Mouse (Mus musculus): ENCODE measurements at regions not wholly inside any gene's neighbourhood (a gene's known extent, or its start where the extent isn't known, plus 50 kb on each side); places are given as distances from the start of the nearest gene placed in this dataset.
A peak's percentile ranks its signal among the peaks of the same experiment; 100 is the strongest.
"Not testable (repeated sequence)": the region's sequence is repeated elsewhere in the genome, so short reads cannot be mapped to it uniquely, and the experiment has no call there.

DNA sequence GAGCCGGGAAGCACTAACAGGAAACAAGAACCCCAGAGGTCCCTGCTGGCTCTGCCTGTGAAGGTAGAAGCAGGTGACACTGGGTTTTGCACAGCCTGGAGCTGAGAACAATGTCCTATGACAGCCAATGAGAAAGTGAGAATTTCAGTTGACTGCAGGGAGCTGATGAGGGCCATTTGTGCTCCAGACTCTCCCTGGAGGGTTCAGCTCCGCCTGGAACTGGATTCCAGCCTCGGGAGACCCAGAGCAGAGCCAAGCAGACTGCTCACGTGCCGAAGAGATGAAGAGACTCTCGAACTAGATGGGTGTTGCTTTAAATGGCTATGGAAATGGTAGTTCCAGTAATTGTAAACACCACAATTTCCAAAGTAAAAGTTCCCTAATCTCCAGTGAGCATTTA lies 93.5 kb downstream of the Cand1 start:
- ATAC-seq (replicated peaks in 1 of 2; ENCODE audit: insufficient read depth in 1 of 2, low FRiP score in 2 of 2, low TSS enrichment in 1 of 2, low read depth in 1 of 2, poor library complexity in 2 of 2, severe bottlenecking in 2 of 2), result no peak

DNA sequence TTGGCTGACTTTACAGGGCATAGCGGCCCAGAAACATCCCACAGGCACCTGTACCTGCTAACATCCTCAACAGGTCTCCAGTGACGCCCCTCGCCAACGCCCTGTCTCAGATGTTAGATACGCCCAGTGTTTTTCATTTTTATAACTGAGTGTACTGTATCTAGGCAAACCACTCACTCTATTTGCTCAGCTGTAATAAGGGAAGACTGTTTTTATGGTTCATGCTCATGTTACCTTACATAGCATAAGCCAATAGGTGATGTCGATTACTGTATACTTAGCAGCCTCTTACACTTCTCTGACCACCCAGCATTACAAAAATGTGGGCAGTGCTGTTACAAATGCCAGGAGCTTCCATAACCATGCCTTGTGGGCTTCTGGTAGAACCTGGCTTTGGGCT lies 97.0 kb downstream of the Cand1 start:
- no peak for ATAC-seq (replicated peaks in 1 of 2; ENCODE audit: insufficient read depth in 1 of 2, low FRiP score in 2 of 2, low TSS enrichment in 1 of 2, low read depth in 1 of 2, poor library complexity in 2 of 2, severe bottlenecking in 2 of 2)

DNA sequence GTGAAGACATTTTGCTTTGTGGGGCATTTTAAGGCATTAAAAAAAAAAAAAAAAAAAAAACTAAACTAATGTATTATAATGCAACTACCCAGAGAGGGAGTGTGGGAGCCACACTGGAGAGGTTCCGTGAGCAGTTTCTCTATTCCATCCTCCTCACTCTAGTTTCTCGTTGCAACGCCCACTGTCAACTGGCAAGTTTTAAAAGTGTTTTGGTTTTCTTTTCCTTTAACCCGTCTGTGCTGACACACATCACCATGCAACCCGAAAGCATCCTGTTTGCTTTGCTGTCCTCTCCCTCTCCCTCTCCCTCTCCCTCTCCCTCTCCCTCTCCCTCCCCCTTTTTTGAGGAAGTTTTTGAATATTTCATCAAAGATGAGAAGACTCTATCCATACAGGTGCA lies 97.5 kb downstream of the Cand1 start:
- ATAC-seq (replicated peaks in 1 of 2; ENCODE audit: insufficient read depth in 1 of 2, low FRiP score in 2 of 2, low TSS enrichment in 1 of 2, low read depth in 1 of 2, poor library complexity in 2 of 2, severe bottlenecking in 2 of 2), result peak in 1 of 2 experiments; percentile 17; a peak in 1 of 4 replicates

DNA sequence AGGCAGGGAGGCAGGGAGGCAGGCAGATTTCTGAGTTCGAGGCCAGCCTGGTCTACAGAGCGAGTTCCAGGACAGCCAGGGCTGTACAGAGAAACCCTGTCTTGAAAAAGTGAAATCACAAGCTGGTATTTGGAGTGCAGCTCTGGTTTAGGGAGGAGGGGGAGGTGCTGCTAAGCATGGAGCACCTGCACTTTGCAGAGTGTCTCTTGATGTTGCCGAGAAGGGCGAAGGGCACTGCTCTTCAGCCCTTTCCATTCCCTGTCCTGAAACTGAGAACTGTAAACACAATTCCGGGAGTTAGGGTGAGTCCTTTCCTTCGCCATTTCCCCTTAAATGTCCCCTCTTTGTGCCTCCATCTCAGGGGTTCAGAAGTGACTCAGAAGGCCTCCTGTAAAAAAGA lies 101.6 kb downstream of the Cand1 start:
- ATAC-seq (replicated peaks in 1 of 2; ENCODE audit: insufficient read depth in 1 of 2, low FRiP score in 2 of 2, low TSS enrichment in 1 of 2, low read depth in 1 of 2, poor library complexity in 2 of 2, severe bottlenecking in 2 of 2), result no peak

DNA sequence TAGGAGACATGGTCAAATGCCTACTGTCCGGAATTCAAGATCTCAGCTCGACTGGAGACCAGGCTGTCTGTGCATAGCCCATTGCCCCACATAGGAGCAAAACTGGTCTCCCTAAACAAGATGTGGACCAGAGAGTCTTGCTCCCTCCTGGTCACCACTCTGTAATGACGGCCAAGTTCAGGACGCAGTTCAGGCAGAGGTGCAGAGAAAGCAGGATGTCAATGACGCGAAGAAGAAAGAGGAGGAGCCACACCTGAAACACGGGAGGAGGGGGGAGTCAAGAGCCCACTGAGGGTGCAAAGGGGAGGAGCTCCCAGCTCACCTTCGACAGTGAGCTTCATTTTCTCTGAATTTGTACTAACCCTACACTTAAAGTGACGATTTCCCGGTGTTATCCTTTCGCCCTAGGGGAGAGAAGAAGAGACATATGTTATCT lies 104.3 kb downstream of the Cand1 start:
- no peak for ATAC-seq (replicated peaks in 1 of 2; ENCODE audit: insufficient read depth in 1 of 2, low FRiP score in 2 of 2, low TSS enrichment in 1 of 2, low read depth in 1 of 2, poor library complexity in 2 of 2, severe bottlenecking in 2 of 2)

DNA sequence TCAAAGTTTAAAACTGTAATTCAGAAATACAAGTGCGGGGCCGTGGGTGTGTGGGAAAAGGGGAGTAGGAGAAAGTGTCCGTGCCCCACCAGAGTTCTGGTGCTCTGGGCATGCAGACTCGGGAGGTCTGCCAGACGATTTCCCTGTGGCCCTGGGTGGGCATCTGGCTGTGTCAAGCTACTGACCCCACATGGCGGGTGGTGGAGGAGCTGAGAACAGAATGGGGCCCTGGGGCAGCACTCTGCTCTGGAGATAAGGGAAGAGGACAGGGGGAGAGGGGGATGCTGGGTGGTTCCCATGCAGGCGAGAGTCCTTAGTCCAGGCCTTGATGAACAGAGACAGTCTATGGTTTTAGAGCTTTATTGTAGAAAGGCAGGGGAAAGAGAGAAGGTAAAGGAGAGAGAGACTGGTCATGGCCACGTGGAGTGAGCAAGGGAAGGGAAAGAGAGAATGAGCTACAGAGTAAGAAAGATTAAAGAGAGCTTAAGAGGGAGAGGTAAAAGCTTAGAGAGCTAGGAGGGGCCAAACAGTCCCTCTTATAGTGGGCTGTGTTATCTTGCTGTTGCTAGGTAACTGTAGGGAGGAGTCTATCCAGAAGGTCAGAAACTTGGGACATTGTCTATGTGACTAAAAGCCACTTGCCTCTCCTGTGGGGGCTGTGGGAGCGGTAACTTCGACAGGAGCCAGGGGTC lies 104.9 kb downstream of the Cand1 start:
- ATAC-seq (replicated peaks in 1 of 2; ENCODE audit: insufficient read depth in 1 of 2, low FRiP score in 2 of 2, low TSS enrichment in 1 of 2, low read depth in 1 of 2, poor library complexity in 2 of 2, severe bottlenecking in 2 of 2), result no peak

DNA sequence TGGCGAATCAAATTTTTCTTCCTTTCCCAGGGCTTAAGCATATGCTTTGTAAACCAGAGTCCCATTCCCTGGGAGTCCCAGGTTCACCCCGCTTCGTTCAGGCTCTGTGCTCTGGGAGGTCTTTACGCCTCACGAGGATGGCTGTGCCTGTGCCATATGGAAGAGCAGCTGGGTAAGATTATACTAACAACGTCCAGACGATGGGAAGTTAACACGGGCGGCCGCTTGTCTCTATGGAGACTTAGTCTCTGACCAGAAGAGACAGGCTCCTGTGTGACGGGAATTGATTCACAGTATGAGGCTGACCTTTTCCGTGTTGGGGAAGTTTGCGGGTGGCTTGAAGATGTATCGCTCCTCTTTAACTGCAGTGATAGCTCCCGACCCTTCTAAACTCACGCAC lies 107.9 kb downstream of the Cand1 start:
- no peak for ATAC-seq (replicated peaks in 1 of 2; ENCODE audit: insufficient read depth in 1 of 2, low FRiP score in 2 of 2, low TSS enrichment in 1 of 2, low read depth in 1 of 2, poor library complexity in 2 of 2, severe bottlenecking in 2 of 2)

DNA sequence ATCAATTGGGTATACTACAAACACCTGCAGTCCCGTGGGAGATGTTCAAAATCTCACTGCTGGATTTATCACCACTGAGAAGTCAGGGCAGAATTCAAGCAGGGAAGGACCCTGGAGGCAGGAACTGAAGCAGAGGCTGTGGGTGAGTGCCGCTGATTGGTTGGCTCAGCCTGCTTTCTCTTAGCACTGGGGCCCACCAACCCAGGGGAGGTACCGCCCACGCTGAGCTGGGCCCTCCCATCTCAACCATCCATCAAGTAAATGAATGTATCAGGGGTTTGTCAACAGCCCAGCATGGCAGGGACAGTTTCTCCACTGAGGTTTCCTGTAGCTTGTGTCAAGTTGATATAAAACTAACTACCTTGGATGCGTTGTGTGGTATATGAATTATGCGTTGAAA lies 109.2 kb downstream of the Cand1 start:
- no peak for ATAC-seq (replicated peaks in 1 of 2; ENCODE audit: insufficient read depth in 1 of 2, low FRiP score in 2 of 2, low TSS enrichment in 1 of 2, low read depth in 1 of 2, poor library complexity in 2 of 2, severe bottlenecking in 2 of 2)

DNA sequence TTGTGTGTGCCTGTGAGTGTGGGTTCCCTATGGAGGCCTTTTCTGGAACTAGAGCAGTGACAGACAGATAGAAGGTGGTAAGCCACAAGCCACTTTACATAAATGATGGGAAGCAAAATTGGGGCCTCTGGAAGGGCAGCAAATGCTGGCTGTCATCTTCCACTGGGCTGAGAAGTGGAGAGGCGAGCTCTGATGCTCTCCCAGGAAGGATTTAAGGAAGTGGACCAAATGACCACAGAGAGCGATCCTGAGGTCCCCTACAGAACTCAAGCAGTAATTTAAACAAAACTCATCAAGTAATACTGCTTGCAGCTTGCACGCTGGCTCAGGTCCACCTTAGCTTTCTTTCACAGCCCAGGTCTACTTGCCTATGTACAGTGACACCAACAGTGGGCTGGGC lies 111.8 kb downstream of the Cand1 start:
- no peak for ATAC-seq (replicated peaks in 1 of 2; ENCODE audit: insufficient read depth in 1 of 2, low FRiP score in 2 of 2, low TSS enrichment in 1 of 2, low read depth in 1 of 2, poor library complexity in 2 of 2, severe bottlenecking in 2 of 2)

DNA sequence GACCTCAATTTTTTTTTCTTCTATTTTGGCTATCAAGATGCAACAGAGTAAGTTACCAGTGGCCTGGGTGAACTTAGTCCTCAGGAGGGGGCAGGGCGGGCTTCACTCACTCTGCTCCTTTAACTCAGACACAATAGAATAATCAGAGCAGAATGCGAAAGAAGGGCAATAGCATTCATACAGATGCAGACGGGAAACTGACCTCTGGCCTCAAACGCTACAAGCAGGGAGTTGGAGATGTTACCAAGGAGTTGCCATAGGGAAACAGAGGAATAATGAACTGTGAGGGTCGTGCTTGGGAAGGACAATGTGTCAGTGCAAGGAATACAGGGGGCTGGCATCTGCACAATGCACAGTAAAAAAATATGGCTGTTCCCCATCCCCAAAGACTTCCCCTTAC lies 116.3 kb downstream of the Cand1 start:
- no peak for ATAC-seq (replicated peaks in 1 of 2; ENCODE audit: insufficient read depth in 1 of 2, low FRiP score in 2 of 2, low TSS enrichment in 1 of 2, low read depth in 1 of 2, poor library complexity in 2 of 2, severe bottlenecking in 2 of 2)

DNA sequence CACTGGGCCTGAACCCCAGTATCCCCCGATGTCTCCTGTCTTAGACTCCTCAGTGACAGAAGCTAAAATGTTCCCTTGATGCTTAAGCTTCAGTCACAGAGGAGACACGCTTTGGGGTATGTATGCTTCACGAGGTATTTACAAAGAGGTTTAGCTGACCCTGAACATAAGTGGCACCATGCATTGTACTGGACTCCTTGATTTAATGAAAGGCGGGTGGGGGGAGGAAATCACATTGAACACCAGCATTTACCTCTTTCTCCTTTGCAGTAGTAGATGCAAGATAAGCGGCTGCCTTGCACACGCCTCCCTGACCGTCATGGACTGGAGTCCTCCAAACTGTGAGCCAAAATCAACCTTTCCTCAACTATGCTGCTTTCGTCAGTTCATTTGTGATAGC lies 117.5 kb downstream of the Cand1 start:
- ATAC-seq (replicated peaks in 1 of 2; ENCODE audit: insufficient read depth in 1 of 2, low FRiP score in 2 of 2, low TSS enrichment in 1 of 2, low read depth in 1 of 2, poor library complexity in 2 of 2, severe bottlenecking in 2 of 2), result no peak

DNA sequence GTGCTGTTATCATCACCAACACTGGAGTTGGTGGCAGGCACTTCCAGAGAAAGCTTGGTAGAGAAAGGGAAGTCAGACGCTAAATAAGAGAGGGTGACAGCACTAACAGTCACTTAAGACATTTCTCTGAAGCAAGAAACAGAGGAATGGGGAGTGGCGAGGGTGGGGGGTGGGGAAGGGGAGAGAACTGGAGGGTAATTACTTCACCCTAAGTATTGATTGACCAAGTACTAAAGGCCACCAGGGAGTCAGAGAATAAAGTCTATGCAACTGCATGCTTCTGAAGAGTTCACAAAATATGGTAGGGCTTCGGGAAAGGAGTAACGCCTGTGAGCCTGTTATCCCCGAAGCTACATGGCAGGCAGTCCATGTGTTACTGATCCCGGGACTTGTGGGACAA lies 118.3 kb downstream of the Cand1 start:
- ATAC-seq (replicated peaks in 1 of 2; ENCODE audit: insufficient read depth in 1 of 2, low FRiP score in 2 of 2, low TSS enrichment in 1 of 2, low read depth in 1 of 2, poor library complexity in 2 of 2, severe bottlenecking in 2 of 2), result no peak

DNA sequence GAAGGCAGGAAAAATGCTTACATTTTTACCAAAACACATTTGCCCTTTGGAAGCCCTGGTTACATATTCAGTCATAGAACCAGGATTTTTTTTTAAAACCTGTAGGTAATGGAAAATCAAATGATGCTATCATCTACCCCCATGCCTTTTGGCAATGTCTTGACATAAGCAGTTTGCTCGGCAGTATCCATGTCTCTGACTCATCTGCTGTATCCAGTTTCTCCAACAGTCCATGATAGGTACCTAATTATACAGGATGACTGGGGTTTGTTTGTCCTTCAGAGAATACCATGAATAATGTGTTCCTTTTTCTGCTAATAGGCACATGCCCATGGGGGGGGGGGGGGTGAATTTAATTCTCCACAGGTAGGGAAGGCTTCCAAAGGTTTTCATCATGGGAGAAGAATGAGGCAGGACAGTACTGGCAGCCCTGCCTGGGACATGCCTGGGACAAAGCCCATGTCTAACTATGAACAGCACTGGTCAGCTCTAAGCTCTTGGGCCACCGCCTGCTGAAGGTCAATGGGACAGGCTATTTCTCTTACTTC lies 122.9 kb downstream of the Cand1 start:
- no peak for ATAC-seq (replicated peaks in 1 of 2; ENCODE audit: insufficient read depth in 1 of 2, low FRiP score in 2 of 2, low TSS enrichment in 1 of 2, low read depth in 1 of 2, poor library complexity in 2 of 2, severe bottlenecking in 2 of 2)

DNA sequence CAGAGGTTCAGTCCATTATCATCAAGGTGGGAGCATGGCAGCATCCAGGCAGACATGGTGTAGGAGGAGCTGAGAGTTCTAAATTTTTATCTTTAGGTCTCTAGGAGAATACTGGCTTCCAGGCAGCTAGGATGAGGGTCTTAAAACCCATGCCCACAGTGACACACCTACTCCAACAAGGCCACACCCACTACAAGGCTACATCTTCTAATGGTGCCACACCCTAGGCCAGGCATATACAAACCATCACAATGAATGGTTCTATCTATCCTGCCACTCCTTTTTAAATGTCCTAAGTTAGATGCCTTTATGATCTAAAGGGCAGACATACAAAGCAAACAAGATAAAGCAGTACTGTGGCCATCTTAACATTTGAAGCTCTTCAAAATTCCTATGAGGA lies 124.7 kb downstream of the Cand1 start:
- not testable (repeated sequence) for ATAC-seq (replicated peaks in 1 of 2; ENCODE audit: insufficient read depth in 1 of 2, low FRiP score in 2 of 2, low TSS enrichment in 1 of 2, low read depth in 1 of 2, poor library complexity in 2 of 2, severe bottlenecking in 2 of 2)

DNA sequence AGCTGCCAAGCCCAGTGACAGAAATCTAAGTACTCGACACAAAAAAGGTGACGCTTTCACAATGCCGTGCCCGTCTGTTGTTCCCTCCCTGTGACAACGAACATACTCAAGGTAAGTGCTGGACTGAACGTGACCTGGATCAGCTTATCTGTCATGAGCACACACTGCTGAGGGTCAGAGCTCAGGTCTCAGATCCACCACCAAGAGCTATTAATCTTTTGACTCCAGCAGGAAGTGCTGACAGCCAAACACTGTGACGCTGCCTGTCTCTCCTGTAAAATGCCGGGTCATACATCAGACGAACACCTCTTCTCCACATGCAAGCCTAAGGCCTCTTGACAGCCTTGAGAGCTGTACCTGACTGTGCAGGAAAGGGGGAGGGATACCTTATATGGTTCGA lies 125.2 kb downstream of the Cand1 start:
- peak; percentile 81 to 92 for ATAC-seq (replicated peaks in 1 of 2; ENCODE audit: insufficient read depth in 1 of 2, low FRiP score in 2 of 2, low TSS enrichment in 1 of 2, low read depth in 1 of 2, poor library complexity in 2 of 2, severe bottlenecking in 2 of 2)

DNA sequence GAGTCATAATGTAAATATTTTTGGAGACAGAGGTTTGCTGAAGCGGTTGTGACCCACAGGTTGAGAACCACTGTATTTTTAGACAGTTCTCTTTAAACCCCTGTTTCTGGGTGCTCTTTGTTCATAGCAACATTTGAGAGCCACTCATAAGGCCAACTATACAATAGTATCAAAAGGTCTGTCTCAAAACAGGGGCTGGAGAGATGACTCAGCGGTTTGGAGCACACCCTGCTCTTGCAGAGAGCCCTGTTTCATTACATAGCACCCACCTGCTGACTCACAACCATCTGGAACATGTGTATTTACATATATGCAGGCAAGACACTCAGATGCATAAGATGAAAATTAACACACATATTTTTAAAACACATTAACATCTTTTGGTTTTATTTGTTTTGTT lies 128.0 kb downstream of the Cand1 start:
- ATAC-seq (replicated peaks in 1 of 2; ENCODE audit: insufficient read depth in 1 of 2, low FRiP score in 2 of 2, low TSS enrichment in 1 of 2, low read depth in 1 of 2, poor library complexity in 2 of 2, severe bottlenecking in 2 of 2), result no peak

DNA sequence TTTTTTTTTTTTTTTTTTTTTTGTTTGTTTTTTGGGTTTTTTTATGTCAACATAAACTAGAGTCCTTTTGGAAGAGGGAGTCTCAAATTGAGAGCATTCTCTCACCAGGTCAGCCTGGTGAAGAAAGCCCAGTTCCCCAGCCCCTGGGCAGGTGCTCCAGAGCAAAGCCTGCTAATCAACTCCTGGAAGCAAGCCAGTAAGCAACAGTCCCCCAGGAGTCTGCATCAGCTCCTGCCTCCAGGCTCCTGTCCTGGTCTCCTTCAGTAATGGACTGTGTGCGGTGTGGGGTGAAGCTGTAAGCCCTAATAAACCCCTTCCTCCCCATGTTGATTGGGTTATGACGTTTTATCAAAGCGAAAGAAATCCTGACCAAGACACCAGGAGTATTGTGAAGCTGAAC lies 128.4 kb downstream of the Cand1 start:
- no peak for ATAC-seq (replicated peaks in 1 of 2; ENCODE audit: insufficient read depth in 1 of 2, low FRiP score in 2 of 2, low TSS enrichment in 1 of 2, low read depth in 1 of 2, poor library complexity in 2 of 2, severe bottlenecking in 2 of 2)

DNA sequence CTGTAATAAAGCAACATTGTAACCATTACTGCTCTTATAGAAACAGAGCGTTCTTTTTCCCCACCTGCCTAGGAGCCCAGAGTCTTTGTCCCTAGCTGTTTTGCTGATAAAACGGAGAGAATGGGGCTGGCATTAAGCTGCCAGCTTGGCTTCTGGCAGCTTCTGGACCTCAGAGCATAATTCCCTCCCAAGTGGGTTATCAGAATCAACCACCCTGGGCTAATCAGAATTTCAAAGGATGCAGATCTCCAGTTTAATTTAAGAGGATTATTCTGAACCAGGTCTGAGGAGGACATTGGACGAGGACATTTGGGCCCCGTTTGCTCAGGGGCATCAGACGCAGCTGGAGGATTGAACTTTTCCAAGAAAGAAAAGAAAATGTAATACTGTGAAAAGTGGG lies 129.2 kb downstream of the Cand1 start:
- no peak for ATAC-seq (replicated peaks in 1 of 2; ENCODE audit: insufficient read depth in 1 of 2, low FRiP score in 2 of 2, low TSS enrichment in 1 of 2, low read depth in 1 of 2, poor library complexity in 2 of 2, severe bottlenecking in 2 of 2)

DNA sequence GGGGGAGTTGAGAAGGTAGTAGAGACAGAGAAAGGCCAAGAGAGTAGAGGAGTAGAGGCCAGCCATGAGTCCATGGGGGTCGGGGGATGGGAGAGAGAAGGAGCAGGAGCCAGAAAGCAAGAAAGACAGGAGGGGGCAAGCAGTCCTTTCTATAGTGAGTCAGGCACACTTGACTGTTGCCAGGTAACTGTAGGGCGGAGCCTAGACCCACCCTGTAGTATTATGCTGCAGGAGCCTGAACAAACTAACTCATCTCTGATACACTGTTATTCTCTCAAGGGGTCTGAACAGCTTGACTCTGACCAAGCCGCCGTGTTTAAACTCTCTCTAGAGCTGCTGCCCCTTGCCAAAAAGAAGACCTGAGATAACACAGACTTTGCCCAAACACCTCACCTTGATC lies 130.6 kb downstream of the Cand1 start:
- ATAC-seq (replicated peaks in 1 of 2; ENCODE audit: insufficient read depth in 1 of 2, low FRiP score in 2 of 2, low TSS enrichment in 1 of 2, low read depth in 1 of 2, poor library complexity in 2 of 2, severe bottlenecking in 2 of 2), result no peak
